Mouse (Mus musculus): Measurements from ENCODE around the gene Vars. TPM values are rescaled to one million over a fixed set of nuclear protein-coding genes. Genes with fewer than 3 reads are reported as not detected.
A peak's percentile ranks its signal among the peaks of the same experiment; 100 is the strongest.
"Not testable (repeated sequence)": the region's sequence is repeated elsewhere in the genome, so short reads cannot be mapped to it uniquely, and the experiment has no call there.

Vars gene
- total RNA-seq, 1 experiment from 2014 or later = 415 TPM

- ATAC-seq (replicated peaks in 1 of 2; ENCODE audit: insufficient read depth in 1 of 2, low FRiP score in 2 of 2, low TSS enrichment in 1 of 2, low read depth in 1 of 2, poor library complexity in 2 of 2, severe bottlenecking in 2 of 2) = no peak
Measured at GRCm38 (mm10) chr17:35028315-35028714, 27.5 kb downstream of the Vars start.

GRCm38 (mm10) chr17:35029691-35030532 is 29.1 kb downstream of the Vars start:
- ATAC-seq (replicated peaks in 1 of 2; ENCODE audit: insufficient read depth in 1 of 2, low FRiP score in 2 of 2, low TSS enrichment in 1 of 2, low read depth in 1 of 2, poor library complexity in 2 of 2, severe bottlenecking in 2 of 2) = peak; percentile 30 to 63; a peak in 2 of 4 replicates

GRCm38 (mm10) chr17:35031272-35031671 is 30.5 kb downstream of the Vars start:
- ATAC-seq (replicated peaks in 1 of 2; ENCODE audit: insufficient read depth in 1 of 2, low FRiP score in 2 of 2, low TSS enrichment in 1 of 2, low read depth in 1 of 2, poor library complexity in 2 of 2, severe bottlenecking in 2 of 2) = no peak

DNA sequence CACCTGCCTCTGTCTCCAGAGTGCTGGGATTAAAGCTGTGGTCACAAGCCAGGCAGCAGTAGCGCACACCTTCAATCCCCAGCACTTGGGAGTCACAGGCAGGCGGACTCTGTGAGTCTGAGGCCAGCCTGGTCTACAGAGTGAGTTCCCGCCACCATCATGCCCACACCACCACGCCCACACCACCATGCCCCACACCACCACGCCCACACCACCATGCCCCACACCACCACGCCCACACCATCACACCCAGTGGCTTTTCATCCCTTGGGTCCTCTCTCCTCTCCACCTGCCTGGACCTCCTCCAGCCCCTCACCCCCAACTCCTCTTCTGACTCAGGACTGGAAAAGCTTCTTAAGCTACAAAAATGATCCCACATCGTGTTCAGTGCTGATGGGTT is 31.1 kb downstream of the Vars start:
- no peak for ATAC-seq (replicated peaks in 1 of 2; ENCODE audit: insufficient read depth in 1 of 2, low FRiP score in 2 of 2, low TSS enrichment in 1 of 2, low read depth in 1 of 2, poor library complexity in 2 of 2, severe bottlenecking in 2 of 2)

GRCm38 (mm10) chr17:35032323-35032870 is 31.6 kb downstream of the Vars start:
- ATAC-seq (replicated peaks in 1 of 2; ENCODE audit: insufficient read depth in 1 of 2, low FRiP score in 2 of 2, low TSS enrichment in 1 of 2, low read depth in 1 of 2, poor library complexity in 2 of 2, severe bottlenecking in 2 of 2) = no peak

DNA sequence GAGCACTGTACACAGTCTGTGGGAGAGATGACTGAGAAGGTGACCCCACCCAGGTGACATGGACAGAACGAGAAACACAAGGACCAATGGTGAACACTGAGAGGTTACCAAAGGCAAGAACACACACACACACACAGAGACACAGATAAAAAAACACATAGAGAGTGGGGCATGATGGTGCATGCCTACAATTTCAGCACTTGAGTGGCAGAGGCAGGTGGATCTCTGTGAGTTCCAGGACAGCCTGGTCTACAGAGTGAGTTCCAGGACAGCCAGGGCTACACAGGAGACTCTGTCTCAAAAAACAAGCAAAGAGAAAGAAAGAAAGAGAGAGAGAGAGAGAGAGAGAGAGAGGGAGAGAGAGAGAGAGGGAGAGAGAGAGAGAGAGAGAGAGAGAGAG is 32.9 kb downstream of the Vars start:
- not testable (repeated sequence) for ATAC-seq (replicated peaks in 1 of 2; ENCODE audit: insufficient read depth in 1 of 2, low FRiP score in 2 of 2, low TSS enrichment in 1 of 2, low read depth in 1 of 2, poor library complexity in 2 of 2, severe bottlenecking in 2 of 2)

GRCm38 (mm10) chr17:35034896-35035295 is 34.1 kb downstream of the Vars start:
- ATAC-seq (replicated peaks in 1 of 2; ENCODE audit: insufficient read depth in 1 of 2, low FRiP score in 2 of 2, low TSS enrichment in 1 of 2, low read depth in 1 of 2, poor library complexity in 2 of 2, severe bottlenecking in 2 of 2) = no peak

DNA sequence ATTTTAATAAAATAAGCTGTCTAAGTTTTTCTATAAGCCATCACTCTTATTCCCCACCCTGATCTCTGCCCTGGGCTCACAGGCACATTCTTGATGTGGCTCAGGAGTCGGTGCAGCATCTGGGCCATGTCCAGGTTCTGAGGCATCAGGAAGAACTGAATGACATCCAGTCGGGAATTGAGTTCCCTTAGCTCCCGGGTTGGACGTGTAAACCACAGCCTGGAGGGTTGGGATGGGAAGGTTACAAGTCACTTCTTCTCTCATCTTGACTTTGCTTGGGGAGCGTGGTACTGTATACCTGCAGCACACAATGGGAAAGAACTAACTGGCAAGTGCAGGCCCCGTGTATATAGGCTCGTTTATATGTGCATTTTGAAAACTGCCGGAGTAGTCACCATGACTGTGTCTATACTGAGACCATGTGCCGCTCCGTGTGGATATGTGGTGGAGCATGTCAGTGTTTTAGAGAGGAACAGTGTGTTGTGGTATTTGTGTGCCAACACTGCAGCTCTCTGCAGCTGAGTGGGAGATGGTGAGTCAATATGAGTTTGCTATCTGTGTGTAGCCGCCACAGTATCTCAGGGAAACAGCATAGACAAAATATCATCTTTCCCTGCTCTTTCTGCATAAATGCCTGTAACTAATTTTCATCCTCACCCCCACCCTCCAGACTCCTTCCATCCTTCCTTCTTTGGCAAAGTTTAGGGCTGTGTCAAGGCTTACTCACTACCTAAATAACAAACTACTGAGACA is 38.5 kb downstream of the Vars start:
- no peak for ATAC-seq (replicated peaks in 1 of 2; ENCODE audit: insufficient read depth in 1 of 2, low FRiP score in 2 of 2, low TSS enrichment in 1 of 2, low read depth in 1 of 2, poor library complexity in 2 of 2, severe bottlenecking in 2 of 2)

DNA sequence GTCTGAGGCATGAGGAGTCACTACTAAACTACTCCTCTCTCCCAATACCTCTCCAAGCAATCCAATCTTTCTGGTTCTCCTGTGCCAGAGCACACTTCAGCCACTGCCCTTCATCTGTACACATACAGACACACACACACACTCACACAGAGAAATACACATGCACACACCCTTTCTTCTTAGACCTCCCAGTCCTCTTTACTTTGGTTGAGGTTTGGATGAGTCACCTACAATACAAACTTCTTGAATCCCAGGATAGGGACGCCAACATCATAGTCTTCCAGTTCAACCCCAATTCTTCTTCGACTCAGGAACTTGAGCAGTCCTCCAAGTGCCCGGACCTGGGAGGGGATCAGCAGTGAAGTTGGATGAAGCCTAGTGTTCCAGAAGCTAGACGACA is 43.0 kb downstream of the Vars start:
- ATAC-seq (replicated peaks in 1 of 2; ENCODE audit: insufficient read depth in 1 of 2, low FRiP score in 2 of 2, low TSS enrichment in 1 of 2, low read depth in 1 of 2, poor library complexity in 2 of 2, severe bottlenecking in 2 of 2) = no peak

- no peak for ATAC-seq (replicated peaks in 1 of 2; ENCODE audit: insufficient read depth in 1 of 2, low FRiP score in 2 of 2, low TSS enrichment in 1 of 2, low read depth in 1 of 2, poor library complexity in 2 of 2, severe bottlenecking in 2 of 2)
Measured at GRCm38 (mm10) chr17:35044904-35045806, 44.4 kb downstream of the Vars start.

DNA sequence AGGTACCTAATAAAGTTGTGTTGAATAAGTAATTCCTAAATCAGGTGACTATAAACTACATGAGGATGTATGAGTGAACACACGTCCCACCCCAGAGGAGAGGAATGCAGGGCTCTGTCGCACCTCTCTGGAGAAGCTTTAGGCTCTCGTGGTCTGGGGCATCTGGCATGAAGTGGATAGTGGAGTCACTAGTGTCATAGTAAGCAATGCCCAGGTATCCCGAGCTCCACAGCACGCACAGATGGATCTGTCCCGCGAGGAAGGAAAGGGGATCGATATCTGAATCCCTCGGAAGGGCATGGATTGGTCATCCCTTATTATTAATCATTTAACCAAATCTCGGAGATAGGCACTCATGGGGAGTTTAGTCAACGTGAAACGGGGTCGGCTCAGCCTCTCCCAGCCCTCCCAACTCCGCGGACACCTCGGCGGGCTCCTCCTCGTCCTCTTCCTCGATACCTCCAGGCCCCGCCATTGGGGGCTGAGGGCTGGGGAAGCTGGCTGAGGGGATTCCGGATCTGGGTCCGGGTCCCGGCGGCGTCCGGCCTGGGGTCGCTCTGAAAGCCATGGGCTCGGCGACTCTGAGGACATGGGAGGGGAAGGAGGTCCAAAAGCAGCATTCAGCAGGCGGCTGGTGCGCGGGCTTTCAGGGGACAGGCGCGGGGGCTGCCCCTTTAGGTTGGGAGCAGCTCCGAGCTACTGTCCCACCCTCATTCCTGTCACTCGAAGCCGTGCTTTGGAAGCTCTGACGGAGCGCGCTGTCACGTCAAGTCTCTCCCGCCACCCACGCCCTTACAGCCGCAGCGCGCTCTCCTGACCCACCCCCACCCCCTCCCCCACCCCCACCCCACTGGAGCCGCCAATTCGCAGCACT is 45.3 kb downstream of the Vars start:
- peak in 1 of 2 experiments; percentile 22; a peak in 3 of 4 replicates for ATAC-seq (replicated peaks in 1 of 2; ENCODE audit: insufficient read depth in 1 of 2, low FRiP score in 2 of 2, low TSS enrichment in 1 of 2, low read depth in 1 of 2, poor library complexity in 2 of 2, severe bottlenecking in 2 of 2)

GRCm38 (mm10) chr17:35046681-35047455 is 46.1 kb downstream of the Vars start, which contains the start of gene Msh5:
Gene Msh5, minus strand, starts transcription at chr17:35046745.
- peak; percentile 80 to 81 for ATAC-seq (replicated peaks in 1 of 2; ENCODE audit: insufficient read depth in 1 of 2, low FRiP score in 2 of 2, low TSS enrichment in 1 of 2, low read depth in 1 of 2, poor library complexity in 2 of 2, severe bottlenecking in 2 of 2)

DNA sequence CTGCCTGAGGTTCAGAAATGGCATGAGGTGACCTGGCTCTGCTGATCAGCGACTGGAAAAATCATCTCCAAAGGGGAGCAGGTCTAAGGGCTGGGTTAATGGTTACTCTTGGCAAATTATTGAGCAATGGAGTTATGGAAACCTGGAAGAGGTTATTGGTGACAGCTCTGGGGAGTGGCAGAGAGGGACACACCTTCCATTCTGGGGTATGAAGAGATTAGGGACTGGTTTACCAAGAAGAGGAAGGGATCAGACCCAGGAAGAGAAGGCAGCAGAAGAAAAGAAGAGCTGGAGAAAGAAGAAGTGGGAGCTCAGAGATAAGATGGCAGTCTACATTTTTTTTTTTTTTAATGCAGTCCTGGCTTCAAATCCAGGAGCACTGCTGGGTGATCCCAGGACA is 46.9 kb downstream of the Vars start:
- no peak for ATAC-seq (replicated peaks in 1 of 2; ENCODE audit: insufficient read depth in 1 of 2, low FRiP score in 2 of 2, low TSS enrichment in 1 of 2, low read depth in 1 of 2, poor library complexity in 2 of 2, severe bottlenecking in 2 of 2)

DNA sequence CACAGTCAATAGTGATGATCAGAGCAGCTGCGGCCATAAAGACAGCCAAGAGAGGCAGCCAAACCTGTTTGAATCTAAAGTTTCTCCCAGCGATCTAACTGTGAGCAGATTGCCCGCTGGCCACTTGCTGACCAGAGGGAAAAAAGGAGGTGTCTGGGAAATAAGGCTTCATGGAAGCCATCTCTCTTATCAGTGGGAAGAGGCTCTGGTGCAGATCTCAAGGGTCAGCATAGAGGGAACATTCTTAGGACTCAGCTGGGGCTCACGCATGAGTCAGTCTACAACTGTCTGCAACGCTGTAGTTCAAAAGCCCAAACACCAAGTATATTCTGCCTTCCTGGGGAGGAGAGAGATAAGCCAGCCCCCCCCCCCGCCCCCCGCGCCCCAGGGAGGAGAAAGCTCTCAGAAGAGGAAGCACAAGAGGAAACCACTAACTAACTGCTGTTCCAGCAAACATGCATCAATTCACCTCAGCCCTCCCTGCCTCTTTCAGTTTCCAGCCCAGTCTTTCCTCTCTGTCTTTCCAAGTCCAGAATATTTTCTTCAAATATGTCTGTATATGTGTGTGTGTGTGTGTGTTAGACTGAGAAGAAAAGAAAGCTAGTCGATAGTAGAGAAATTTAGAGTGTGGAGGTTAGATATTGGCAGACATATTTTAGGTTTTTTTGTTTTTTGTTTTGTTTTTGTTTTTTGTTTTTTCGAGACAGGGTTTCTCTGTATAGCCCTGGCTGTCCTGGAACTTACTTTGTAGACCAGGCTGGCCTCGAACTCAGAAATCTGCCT is 47.6 kb downstream of the Vars start:
- 0 out of 4 replicates have a peak, but pooled peaks have one; percentile 6 to 24 for ATAC-seq (replicated peaks in 1 of 2; ENCODE audit: insufficient read depth in 1 of 2, low FRiP score in 2 of 2, low TSS enrichment in 1 of 2, low read depth in 1 of 2, poor library complexity in 2 of 2, severe bottlenecking in 2 of 2)

GRCm38 (mm10) chr17:35048932-35049440 is 48.2 kb downstream of the Vars start:
- ATAC-seq (replicated peaks in 1 of 2; ENCODE audit: insufficient read depth in 1 of 2, low FRiP score in 2 of 2, low TSS enrichment in 1 of 2, low read depth in 1 of 2, poor library complexity in 2 of 2, severe bottlenecking in 2 of 2) = no peak
